Mouse (Mus musculus): ENCODE measurements around the gene Vps33b.

- no peak for TF ChIP-seq CTCF (IDR thresholded peaks at IDR 0.05; ENCODE audit: insufficient read depth, low read depth, low read length)
- no peak for TF ChIP-seq POLR2A (IDR thresholded peaks at IDR 0.05; ENCODE audit: insufficient read depth, low read depth, low read length)
These were observed 41.3 kb downstream of the Vps33b start for GRCm38 (mm10) chr7:80310771-80311170.
